Mouse (Mus musculus): ENCODE results near the gene Zgrf1.

Zgrf1 gene

GRCm38 (mm10) chr3:127639875-127640761, 86.8 kb downstream of the Zgrf1 start:
- no peak for DNase-seq (ENCODE audit: low read depth)

GRCm38 (mm10) chr3:127640762-127641700, 87.7 kb downstream of the Zgrf1 start:
- DNase-seq (ENCODE audit: low read depth), result no peak

GRCm38 (mm10) chr3:127642211-127642610, 88.9 kb downstream of the Zgrf1 start:
- DNase-seq (ENCODE audit: low read depth), result no peak

DNA sequence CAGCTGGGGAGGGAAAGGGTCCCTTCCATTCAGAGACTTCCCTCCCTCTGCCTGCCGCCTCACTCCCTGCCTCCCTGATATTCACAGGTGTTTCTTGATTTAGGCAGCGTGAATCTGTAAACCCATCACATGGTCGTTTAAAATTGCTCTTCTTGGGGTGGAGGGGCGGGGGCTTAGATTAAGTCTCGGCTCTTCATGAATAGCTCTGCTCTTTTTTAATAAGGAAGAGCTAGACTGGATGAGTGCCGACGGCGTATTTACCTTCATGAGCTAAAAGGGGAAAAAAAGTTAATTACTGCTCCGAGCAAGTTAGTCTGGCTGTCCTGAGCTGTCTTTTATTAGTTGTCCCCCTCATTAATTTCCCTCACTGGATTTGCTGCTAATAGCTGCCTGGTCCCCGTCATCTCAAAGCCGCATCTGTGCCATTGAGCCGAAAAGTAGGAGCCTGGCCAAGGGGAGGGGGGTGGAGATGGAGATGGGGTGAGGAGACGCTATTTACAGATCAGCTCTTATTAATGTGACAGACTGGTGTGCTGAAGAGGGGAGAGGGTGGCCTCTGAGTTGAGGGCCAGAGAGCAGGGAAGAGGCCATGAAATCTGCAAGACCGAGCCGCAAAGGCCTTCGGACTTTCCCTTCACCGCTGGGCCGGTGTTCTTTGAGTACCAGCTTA, 93.0 kb downstream of the Zgrf1 start:
- no peak for DNase-seq (ENCODE audit: low read depth)

DNA sequence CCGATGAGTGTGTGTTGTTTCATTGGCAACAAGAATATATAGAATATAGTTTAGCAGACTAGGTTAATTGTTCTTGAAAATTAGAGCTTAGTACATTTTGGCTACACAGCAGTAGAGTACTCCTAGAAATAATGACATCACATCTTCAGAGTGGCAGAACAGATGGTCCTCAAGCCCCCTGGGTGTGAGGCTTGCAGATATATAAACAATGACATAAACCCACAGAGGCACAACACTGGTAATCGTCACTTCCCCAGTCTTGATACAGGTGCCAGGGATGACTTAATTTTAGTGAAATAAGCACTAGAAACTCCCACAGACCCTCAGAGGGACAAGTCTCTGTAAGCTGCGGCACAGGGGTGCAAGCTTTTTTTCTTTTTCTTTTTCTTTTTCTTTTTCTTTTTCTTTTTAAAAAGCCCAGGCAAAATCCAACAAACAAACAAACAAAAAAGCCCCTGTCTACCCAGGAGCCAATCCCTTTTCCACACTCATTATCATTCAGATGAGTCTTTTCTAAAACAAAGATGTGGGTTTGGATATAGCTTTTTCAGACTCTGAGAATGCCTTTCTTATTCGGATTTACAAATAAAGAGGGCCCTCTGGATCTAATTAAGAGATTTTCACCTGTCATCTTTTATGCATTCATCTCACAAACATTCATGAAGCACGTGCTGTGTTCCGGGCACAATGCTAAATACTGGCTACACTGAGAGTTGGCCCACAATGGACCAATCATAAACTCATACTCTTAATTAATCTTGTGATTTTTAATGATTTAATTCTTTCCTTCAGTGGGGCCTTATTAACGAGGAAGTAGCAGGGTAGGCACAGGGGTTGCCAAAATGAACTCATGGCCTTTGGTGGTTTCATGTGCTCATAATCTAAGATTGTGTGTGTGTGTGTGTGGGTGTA, 98.7 kb downstream of the Zgrf1 start:
- no peak for DNase-seq (ENCODE audit: low read depth)

DNA sequence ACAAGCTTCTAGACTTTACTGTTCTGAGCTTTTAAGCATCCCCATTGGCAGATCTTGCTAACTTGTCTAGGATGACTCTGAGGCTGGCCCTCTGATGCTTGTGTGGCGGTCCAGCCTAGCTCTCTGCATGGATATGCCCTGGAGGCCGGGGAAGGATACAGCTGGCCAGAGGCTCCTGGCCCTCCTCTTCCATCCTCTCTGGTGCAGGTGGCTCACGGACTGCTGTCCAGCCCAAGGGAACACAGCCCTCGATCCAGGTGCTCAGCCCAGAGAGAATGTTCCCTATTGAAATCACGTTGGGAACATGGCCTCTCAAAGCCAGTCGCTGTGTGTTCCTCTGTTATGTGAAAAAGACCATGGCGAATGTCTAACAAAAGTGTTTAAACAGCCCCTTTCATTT, 107.4 kb downstream of the Zgrf1 start:
- DNase-seq (ENCODE audit: low read depth), result no peak

GRCm38 (mm10) chr3:127661646-127662531, 108.6 kb downstream of the Zgrf1 start:
- DNase-seq (ENCODE audit: low read depth), result no peak

Measured in fibroblast of lung, adult 2 months (primary cell).